Mouse (Mus musculus) urinary bladder, adult 18-20 months (tissue): ENCODE results near the gene Nuak2.

Source experiments
- DNase-seq, 2 experiments: peaks; one replicate each; pipeline ENCODE4 v3.0.0; 2022; ENCODE audit warnings: low spot score in 2 of 2, mixed read lengths in 2 of 2

Nuak2 gene

GRCm38 (mm10) chr1:132377055-132377365 is 61.1 kb downstream of the Nuak2 start:
- no peak for DNase-seq

- DNase-seq: no peak
Measured at GRCm38 (mm10) chr1:132377811-132378210, 61.9 kb downstream of the Nuak2 start.

GRCm38 (mm10) chr1:132380550-132381100 is 64.7 kb downstream of the Nuak2 start:
- no peak for DNase-seq

GRCm38 (mm10) chr1:132381929-132382328 is 66.0 kb downstream of the Nuak2 start:
- DNase-seq: no peak
